Mouse (Mus musculus): ENCODE measurements at regions not wholly inside any gene's neighbourhood (a gene's known extent, or its start where the extent isn't known, plus 50 kb on each side); places are given as distances from the start of the nearest gene placed in this dataset.

GRCm38 (mm10) chr8:23314275-23315123 is 903.3 kb downstream of the Mrps31 start:
- ATAC-seq (ENCODE audit: low FRiP score) = no peak
- Histone ChIP-seq H3K4me1 (no peaks in the 10 kb centered on the region), H3K27me3 (no peaks in the 10 kb centered on the region), H3K9ac (no peak overlapping the region), H3K9me3 (replicated peaks) (peaks cover 4% of the 10 kb centered on the region; the same call in 1 of the 2 replicates), H3K27ac (no peak overlapping the region), H3K4me2 (replicated peaks) (no peak overlapping the region), H3K36me3 (no peaks in the 10 kb centered on the region), H3K4me3 (no peak overlapping the region)
- 77% methylated on average over 16 of the region's 16 CpGs for WGBS

- H3K9me3 ChIP-seq (replicated peaks) = no peaks in the 10 kb centered on the region
- H3K27me3 ChIP-seq = no peaks in the 10 kb centered on the region
- no peaks in the 10 kb centered on the region for H3K36me3 ChIP-seq
- no peak for ATAC-seq (ENCODE audit: low FRiP score)
- no peak overlapping the region for H3K9ac ChIP-seq
- H3K4me3 ChIP-seq = no peak overlapping the region
- H3K27ac ChIP-seq = no peak overlapping the region
- H3K4me1 ChIP-seq = no peaks in the 10 kb centered on the region
- WGBS = 72% methylated on average over 9 of the region's 9 CpGs
- no peak overlapping the region for H3K4me2 ChIP-seq (replicated peaks)
These were observed 908.4 kb downstream of the Mrps31 start for GRCm38 (mm10) chr8:23319556-23319955.

- Histone ChIP-seq H3K4me2 (replicated peaks) (no peak overlapping the region), H3K4me3 (no peak overlapping the region), H3K9ac (no peak overlapping the region), H3K27me3 (no peaks in the 10 kb centered on the region), H3K4me1 (no peaks in the 10 kb centered on the region), H3K27ac (no peak overlapping the region), H3K36me3 (no peaks in the 10 kb centered on the region), H3K9me3 (replicated peaks) (no peaks in the 10 kb centered on the region)
- 67% methylated on average over 5 of the region's 5 CpGs for WGBS
- ATAC-seq (ENCODE audit: low FRiP score) = no peak
These were observed 910.0 kb downstream of the Mrps31 start for GRCm38 (mm10) chr8:23321166-23321565.

GRCm38 (mm10) chr8:23327283-23327682 is 916.1 kb downstream of the Mrps31 start:
- Histone ChIP-seq H3K9ac (no peak overlapping the region), H3K4me3 (no peak overlapping the region), H3K4me1 (no peaks in the 10 kb centered on the region), H3K36me3 (no peaks in the 10 kb centered on the region), H3K27ac (no peak overlapping the region), H3K4me2 (replicated peaks) (no peak overlapping the region), H3K27me3 (no peaks in the 10 kb centered on the region), H3K9me3 (replicated peaks) (no peaks in the 10 kb centered on the region; the same call in 1 of the 2 replicates)
- ATAC-seq (ENCODE audit: low FRiP score) = no peak
- 89% methylated on average over 4 of the region's 4 CpGs for whole genome bisulfite sequencing

GRCm38 (mm10) chr8:23344161-23344560 is 933.0 kb downstream of the Mrps31 start:
- no peak overlapping the region for H3K4me2 ChIP-seq (replicated peaks)
- H3K27me3 ChIP-seq = no peaks in the 10 kb centered on the region
- H3K27ac ChIP-seq = no peak overlapping the region
- no peak for ATAC-seq (ENCODE audit: low FRiP score)
- H3K9ac ChIP-seq = no peak overlapping the region
- WGBS = 24% methylated on average over 4 of the region's 4 CpGs
- H3K4me1 ChIP-seq = no peaks in the 10 kb centered on the region
- H3K9me3 ChIP-seq (replicated peaks) = peaks cover 4% of the 10 kb centered on the region; the same call in 1 of the 2 replicates
- H3K4me3 ChIP-seq = no peak overlapping the region
- H3K36me3 ChIP-seq = no peaks in the 10 kb centered on the region

- H3K4me1 ChIP-seq = no peaks in the 10 kb centered on the region
- no peak for ATAC-seq (ENCODE audit: low FRiP score)
- no peaks in the 10 kb centered on the region for H3K36me3 ChIP-seq
- no peak overlapping the region for H3K9ac ChIP-seq
- no peaks in the 10 kb centered on the region for H3K27me3 ChIP-seq
- no peak overlapping the region for H3K4me3 ChIP-seq
- no peaks in the 10 kb centered on the region for H3K9me3 ChIP-seq (replicated peaks)
- WGBS = 85% methylated on average over 15 of the region's 15 CpGs
- no peak overlapping the region for H3K4me2 ChIP-seq (replicated peaks)
- H3K27ac ChIP-seq = no peak overlapping the region
These were observed 940.3 kb downstream of the Mrps31 start for GRCm38 (mm10) chr8:23351367-23351930.

- 52% methylated on average over 6 of the region's 6 CpGs for WGBS
- H3K4me3 ChIP-seq = no peak overlapping the region
- H3K9ac ChIP-seq = no peak overlapping the region
- H3K27ac ChIP-seq = no peak overlapping the region
- no peaks in the 10 kb centered on the region for H3K4me1 ChIP-seq
- ATAC-seq (ENCODE audit: low FRiP score) = no peak
- H3K27me3 ChIP-seq = no peaks in the 10 kb centered on the region
- no peak overlapping the region for H3K4me2 ChIP-seq (replicated peaks)
- no peaks in the 10 kb centered on the region for H3K36me3 ChIP-seq
- no peaks in the 10 kb centered on the region for H3K9me3 ChIP-seq (replicated peaks)
These were observed 941.3 kb downstream of the Mrps31 start for GRCm38 (mm10) chr8:23352259-23353106.

- H3K27ac ChIP-seq = no peak overlapping the region
- no peak for ATAC-seq (ENCODE audit: low FRiP score)
- 36% methylated on average over 12 of the region's 12 CpGs for WGBS
These were observed 949.0 kb downstream of the Mrps31 start for GRCm38 (mm10) chr8:23360061-23360622.

GRCm38 (mm10) chr8:23360850-23361274 is 949.7 kb downstream of the Mrps31 start:
- Histone ChIP-seq H3K4me3 (no peak overlapping the region), H3K4me2 (replicated peaks) (no peak overlapping the region; the same call in 1 of the 2 replicates), H3K27me3 (no peaks in the 10 kb centered on the region), H3K9ac (no peak overlapping the region), H3K4me1 (peaks cover 4% of the 10 kb centered on the region), H3K27ac (peak overlapping the region; percentile 55), H3K36me3 (no peaks in the 10 kb centered on the region), H3K9me3 (replicated peaks) (peaks cover 7% of the 10 kb centered on the region)
- ATAC-seq (ENCODE audit: low FRiP score) = peak; percentile 93
- WGBS = 12% methylated on average over 9 of the region's 9 CpGs

More at GRCm38 (mm10) chr8:23360061-23360622, 949.0 kb downstream of the Mrps31 start:
- no peak overlapping the region for H3K4me2 ChIP-seq (replicated peaks)
- H3K27me3 ChIP-seq = no peaks in the 10 kb centered on the region
- no peak overlapping the region for H3K9ac ChIP-seq
- H3K4me1 ChIP-seq = peaks cover 4% of the 10 kb centered on the region
- no peaks in the 10 kb centered on the region for H3K36me3 ChIP-seq
- peaks cover 7% of the 10 kb centered on the region for H3K9me3 ChIP-seq (replicated peaks)
- no peak overlapping the region for H3K4me3 ChIP-seq

All from hindbrain, embryonic 12.5 days (tissue).